In the genomic region with DNA sequence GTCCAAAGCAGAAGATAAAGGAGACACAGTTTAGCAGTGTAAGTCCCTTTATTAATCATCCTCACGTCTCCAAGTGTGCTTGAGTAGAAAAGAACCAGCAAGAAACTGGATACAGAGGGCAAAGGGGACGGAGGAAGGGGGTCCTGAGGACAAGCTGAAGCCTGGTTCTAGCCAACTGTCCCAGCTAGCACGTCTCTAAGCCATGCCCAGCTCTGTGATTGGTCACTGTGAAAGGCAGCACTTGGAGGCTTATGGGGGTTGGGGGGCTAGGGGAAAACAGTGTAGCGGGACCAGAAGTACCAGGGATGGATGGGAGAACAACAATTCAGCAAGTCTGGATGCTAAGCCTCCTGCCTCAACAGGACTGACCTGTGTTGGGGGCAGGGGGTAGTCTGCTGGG, we compare ENCODE assay signal across 23 mouse cellular contexts.
"Had no signal": no experiment of that assay in that cellular context is flagged by ENCODE, and none has a peak within 500 bp of the region (broad histone marks: within the 10 kb centered on the region; RNA-seq: fewer than 3 reads in every experiment).

No protein-coding gene starts in this region.

- H3K9ac ChIP-seq: heart, embryonic 13.5 days; heart, embryonic 15.5 days; hindbrain, embryonic 13.5 days; hindbrain, embryonic 15.5 days; kidney, embryonic 15.5 days; limb, embryonic 13.5 days; limb, embryonic 15.5 days; liver, embryonic 13.5 days had no signal

- H3K27ac ChIP-seq: heart, embryonic 13.5 days; heart, embryonic 15.5 days; hindbrain, embryonic 13.5 days; hindbrain, embryonic 15.5 days; hindbrain, postnatal 0 days; kidney, embryonic 15.5 days; kidney, postnatal 0 days; limb, embryonic 13.5 days; limb, embryonic 15.5 days; liver, embryonic 13.5 days had no signal

- ATAC-seq: hindbrain, postnatal 0 days; intestine, embryonic 16.5 days had no signal

- DNase-seq: gastrocnemius, postnatal 14 days; gastrocnemius, postnatal 36 days; heart, adult 18-20 months; kidney, adult 11 months; kidney, adult 2 months; kidney, adult 9 months; kidney, postnatal 14 days; kidney, postnatal 36 days; layer of hippocampus, adult 9-11 months; layer of hippocampus, postnatal 36 days; left cerebral cortex, postnatal 4 days; liver, embryonic 13.5 days had no signal

- H3K4me2 ChIP-seq: heart, embryonic 11.5 days; heart, embryonic 13.5 days; heart, embryonic 15.5 days; hindbrain, embryonic 13.5 days; hindbrain, embryonic 15.5 days; kidney, embryonic 15.5 days; limb, embryonic 13.5 days; limb, embryonic 15.5 days; liver, embryonic 13.5 days had no signal

- H3K27me3 ChIP-seq: heart, embryonic 13.5 days; heart, embryonic 15.5 days; hindbrain, embryonic 13.5 days; hindbrain, embryonic 15.5 days; kidney, embryonic 15.5 days; limb, embryonic 13.5 days; limb, embryonic 15.5 days; liver, embryonic 13.5 days had no signal

- H3K9me3 ChIP-seq: heart, embryonic 13.5 days; heart, embryonic 15.5 days; hindbrain, embryonic 13.5 days; hindbrain, embryonic 15.5 days; kidney, embryonic 15.5 days; limb, embryonic 13.5 days; limb, embryonic 15.5 days; liver, embryonic 13.5 days had no signal

- H3K4me3 ChIP-seq: heart, embryonic 13.5 days; heart, embryonic 15.5 days; hindbrain, embryonic 13.5 days; hindbrain, embryonic 15.5 days; kidney, embryonic 15.5 days; limb, embryonic 13.5 days; limb, embryonic 15.5 days; liver, embryonic 13.5 days had no signal
